ENCODE assay signal across 8 mouse cellular contexts in genomic region chr6:136531792-136532230, GRCm38 (mm10). TPM values are rescaled to one million over a fixed set of nuclear protein-coding genes. Genes with fewer than 3 reads are reported as not detected.
DNase-seq lines count a peak whose midpoint lies in the region; ATAC-seq lines count a peak whose summit lies in the region.

No protein-coding gene starts in this region.

- intact Hi-C loops in heart, postnatal 14 days (cut with DNase I), result no loop called here

- H3K27me3 ChIP-seq in embryonic facial prominence, embryonic 13.5 days, result no peaks in the 10 kb centered on the region
- no peaks in the 10 kb centered on the region for H3K27me3 ChIP-seq in midbrain, embryonic 16.5 days (ENCODE audit: control insufficient read depth, insufficient read depth, low read depth, low read length)

- ATAC-seq in embryonic facial prominence, embryonic 13.5 days (ENCODE audit: insufficient number of reproducible peaks, insufficient read depth, low FRiP score, low TSS enrichment, low read depth), result no peak
- ATAC-seq in midbrain, embryonic 16.5 days, result no peak

- peaks cover 11% of the 10 kb centered on the region for H3K36me3 ChIP-seq in embryonic facial prominence, embryonic 13.5 days
- no peaks in the 10 kb centered on the region for H3K36me3 ChIP-seq in midbrain, embryonic 16.5 days (ENCODE audit: control insufficient read depth, insufficient read depth, low read length)

- peak overlapping the region; percentile 89 for H3K27ac ChIP-seq in embryonic facial prominence, embryonic 13.5 days
- peak overlapping the region; percentile 89 for H3K27ac ChIP-seq in midbrain, embryonic 16.5 days (ENCODE audit: low read length)

- H3K4me1 ChIP-seq in embryonic facial prominence, embryonic 13.5 days, result peaks cover 28% of the 10 kb centered on the region
- H3K4me1 ChIP-seq in midbrain, embryonic 16.5 days (ENCODE audit: control insufficient read depth, insufficient read depth, low read length), result peaks cover 25% of the 10 kb centered on the region

- peak overlapping the region; percentile 35 for H3K4me2 ChIP-seq in embryonic facial prominence, embryonic 13.5 days
- no peak overlapping the region for H3K4me2 ChIP-seq in midbrain, embryonic 16.5 days (ENCODE audit: low read length)

- H3K4me3 ChIP-seq in embryonic facial prominence, embryonic 13.5 days, result no peak overlapping the region
- H3K4me3 ChIP-seq in midbrain, embryonic 16.5 days (ENCODE audit: low read depth, low read length), result no peak overlapping the region

- WGBS in embryonic facial prominence, embryonic 13.5 days, result 47% methylated on average over 7 of the region's 7 CpGs
- WGBS in midbrain, embryonic 16.5 days, result 65% methylated on average over 7 of the region's 7 CpGs

- peak; percentile 36 for DNase-seq in urinary bladder, postnatal 14 days (ENCODE audit: low spot score)
- DNase-seq in urinary bladder, adult 18-20 months (ENCODE audit: low spot score in 2 of 2), result no peak
- DNase-seq in heart, postnatal 14 days, result peak; percentile 34 to 55
- peak; percentile 25 for DNase-seq in liver
- no peak for DNase-seq in urinary bladder, postnatal 4 days (ENCODE audit: low spot score in 2 of 2)
- DNase-seq in c-Kit-positive CD71-positive TER-119-positive erythroid progenitor cells, embryonic 14.5 days (ENCODE audit: low spot score), result no peak

- no peaks in the 10 kb centered on the region for H3K9me3 ChIP-seq in embryonic facial prominence, embryonic 13.5 days
- H3K9me3 ChIP-seq in midbrain, embryonic 16.5 days (replicated peaks; ENCODE audit: control insufficient read depth, low read length, poor library complexity, severe bottlenecking), result no peaks in the 10 kb centered on the region

- no peak overlapping the region for H3K9ac ChIP-seq in embryonic facial prominence, embryonic 13.5 days
- no peak overlapping the region for H3K9ac ChIP-seq in midbrain, embryonic 16.5 days (ENCODE audit: low read depth, low read length)

RNA-seq across cellular contexts. Expression of gene Atf7ip, which starts 25.8 kb away (rescaled TPM):
- 39.0 and 56.3 TPM in 2 replicates for polyA plus RNA-seq in embryonic facial prominence, embryonic 13.5 days (2015; fragmentation: Nextera tagmentation; extraction: Ambion mirVana)
- 100 to 1,000 TPM in 1 of 2 experiments, 10 to 100 TPM in 1; 92.6 to 107 TPM for total RNA-seq in heart, postnatal 14 days (2021)
- polyA plus RNA-seq in midbrain, embryonic 16.5 days (2015; fragmentation: Nextera tagmentation; extraction: Ambion mirVana), result 38.2 and 40.6 TPM in 2 replicates

Comparison
In these comparisons a context has a peak if more than half of its experiments do, and no peak if none do; other contexts are left out.
1. DNase-seq: peak in urinary bladder, postnatal 14 days (single experiment), heart, postnatal 14 days (2 of 2) and liver (single experiment); none in urinary bladder, adult 18-20 months (0 of 2), urinary bladder, postnatal 4 days (0 of 2) and c-Kit-positive CD71-positive TER-119-positive erythroid progenitor cells, embryonic 14.5 days (single experiment).